ENCODE assay signal across 9 mouse cellular contexts in genomic region chr12:111958101-111958865, GRCm38 (mm10). TPM values are rescaled to one million over a fixed set of nuclear protein-coding genes. Genes with fewer than 3 reads are reported as not detected.
DNase-seq lines count a peak whose midpoint lies in the region; ATAC-seq and TF ChIP-seq lines count a peak whose summit lies in the region.
"Had no signal": no experiment of that assay in that cellular context is flagged by ENCODE, and none has a peak within 500 bp of the region (broad histone marks: within the 10 kb centered on the region; RNA-seq: fewer than 3 reads in every experiment).

No protein-coding gene starts in this region.

- no peaks in the 10 kb centered on the region for H3K4me1 ChIP-seq in hindbrain, postnatal 0 days (ENCODE audit: insufficient read depth, low read length)

- H3K36me3 ChIP-seq in hindbrain, postnatal 0 days (ENCODE audit: insufficient read depth, low read length) = peaks cover 23% of the 10 kb centered on the region; the same call in 1 of the 2 replicates

- 44% methylated on average over 9 of the region's 9 CpGs for WGBS in hindbrain, postnatal 0 days

- H3K4me2 ChIP-seq in hindbrain, postnatal 0 days (ENCODE audit: low read depth, low read length) = no peak overlapping the region

- H3K9me3 ChIP-seq in hindbrain, postnatal 0 days (ENCODE audit: low read length) = no peaks in the 10 kb centered on the region

- H3K4me3 ChIP-seq in hindbrain, postnatal 0 days (ENCODE audit: low read length) = no peak overlapping the region
- H3K4me3 ChIP-seq in left cerebral cortex, adult 2 months = no peak overlapping the region

- peak; percentile 88 for TF ChIP-seq CTCF in hindbrain, postnatal 0 days (IDR thresholded peaks at IDR 0.05; ENCODE audit: low read depth)
- peak; percentile 83 for TF ChIP-seq CTCF in left cerebral cortex, adult 2 months (IDR thresholded peaks at IDR 0.05)

- no peaks in the 10 kb centered on the region for H3K27me3 ChIP-seq in hindbrain, postnatal 0 days (ENCODE audit: insufficient read depth, low read length)

- H3K9ac ChIP-seq in hindbrain, postnatal 0 days (replicated peaks; ENCODE audit: low read length) = no peak overlapping the region

- H3K27ac ChIP-seq in hindbrain, postnatal 0 days = no peak overlapping the region
- H3K27ac ChIP-seq in left cerebral cortex, adult 2 months = no peak overlapping the region

- intact Hi-C loops in left cerebral cortex, adult 2 months (cut with DNase I) = loop anchor here (1.0 kb wide), 1 partner anchor 80 kb away; no protein-coding TSS in a partner anchor

- ATAC-seq in frontal cortex, adult (ENCODE audit: low TSS enrichment) = peak; percentile 75
- ATAC-seq in hindbrain, postnatal 0 days = peak; percentile 83

- peak; percentile 73 for DNase-seq in ZHBTc4 (ENCODE audit: low read depth, low spot score)
- DNase-seq in cerebellum, adult 8-10 months = peak; percentile 77
- DNase-seq in hindbrain, postnatal 0 days (ENCODE audit: low spot score) = peak; percentile 83
- peak; percentile 61 to 74 for DNase-seq in left cerebral cortex, adult 2 months (ENCODE audit: extremely low spot score in 1 of 2, low spot score in 2 of 2)
- peak; percentile 62 to 83 for DNase-seq in lung, postnatal 4 days
- DNase-seq in right cerebral cortex, adult 18-20 months = peak; percentile 61
- DNase-seq in yolk sac, embryonic 10.5 days (ENCODE audit: low spot score) = peak; percentile 39

RNA-seq across cellular contexts. Expression of gene Atp5mpl, which starts 8.5 kb away (rescaled TPM):
- total RNA-seq in hindbrain, postnatal 0 days (2014; rRNA removed) = 225 and 251 TPM in 2 replicates
- 1,023 and 1,032 TPM in 2 replicates for polyA plus RNA-seq in hindbrain, postnatal 0 days (2015; fragmentation: Nextera tagmentation; extraction: Ambion mirVana)
- 100 to 1,000 TPM; 328 to 341 TPM for total RNA-seq in left cerebral cortex, adult 2 months (2021)

RNA-seq across cellular contexts. Expression of gene Tdrd9, which starts 13.1 kb away (rescaled TPM):
- 0.07 and 0.68 TPM in 2 replicates for total RNA-seq in hindbrain, postnatal 0 days (2014; rRNA removed)
- 0.20 and 0.46 TPM in 2 replicates for polyA plus RNA-seq in hindbrain, postnatal 0 days (2015; fragmentation: Nextera tagmentation; extraction: Ambion mirVana)
- under 1 TPM; 0.56 to 0.57 TPM for total RNA-seq in left cerebral cortex, adult 2 months (2021)

RNA-seq across cellular contexts. Expression of gene Rd3l, which starts 22.8 kb away (rescaled TPM):
- total RNA-seq in hindbrain, postnatal 0 days (2014; rRNA removed) = 0.73 TPM in 1 of 2 replicates, not detected in the other
- 0.61 TPM in 1 of 2 replicates, not detected in the other for polyA plus RNA-seq in hindbrain, postnatal 0 days (2015; fragmentation: Nextera tagmentation; extraction: Ambion mirVana)
- total RNA-seq in left cerebral cortex, adult 2 months (2021) = under 1 TPM in 1 of 2 experiments, not detected in 1; 0.50 TPM
- total RNA-seq: left cerebral cortex, adult 8-10 months had no signal

RNA-seq across cellular contexts. Expression of gene Ppp1r13b, which starts 50.4 kb away (rescaled TPM):
- 54.5 and 57.4 TPM in 2 replicates for total RNA-seq in hindbrain, postnatal 0 days (2014; rRNA removed)
- 31.6 and 36.5 TPM in 2 replicates for polyA plus RNA-seq in hindbrain, postnatal 0 days (2015; fragmentation: Nextera tagmentation; extraction: Ambion mirVana)
- total RNA-seq in left cerebral cortex, adult 2 months (2021) = 10 to 100 TPM; 59.4 to 61.0 TPM
